Mouse (Mus musculus) intestine, embryonic 14.5 days (tissue): ENCODE data around the gene Pank1. TPM values are rescaled to one million over a fixed set of nuclear protein-coding genes. Genes with fewer than 3 reads are reported as not detected.
A peak's percentile ranks its signal among the peaks of the same experiment; 100 is the strongest.

Experiments used
- ATAC-seq: fragments of 200-750 bp; cut with Nextera tagmentation; replicated peaks from 2 replicates; pipeline ENCODE4 v1.8.0; 2017; ENCODE audit warnings: low read depth, moderate number of reproducible peaks, moderate TSS enrichment, moderate library complexity; ENCODE audit not compliant: low FRiP score, low TSS enrichment
- DNase-seq: peaks from one replicate; pipeline ENCODE4 v3.0.0-alpha.2; 2018; ENCODE audit warnings: low spot score
- H3K27ac ChIP-seq: fragments of 300-500 bp; sonication (generic); 2 replicates; pipeline ENCODE4 v1.5.1; 2014; ENCODE audit warnings: low read depth, mild to moderate bottlenecking, control low read depth
- H3K27me3 ChIP-seq: fragments of 300-500 bp; sonication (generic); replicated peaks from 2 replicates; pipeline ENCODE4 v1.6.1; 2014; ENCODE audit warnings: low read length, control low read depth; ENCODE audit not compliant: control insufficient read depth, insufficient read depth
- H3K36me3 ChIP-seq: fragments of 300-500 bp; sonication (generic); 2 replicates; pipeline ENCODE4 v1.6.1; 2014; ENCODE audit warnings: low read length, control low read depth; ENCODE audit not compliant: control insufficient read depth, insufficient read depth
- H3K4me1 ChIP-seq: fragments of 300-500 bp; sonication (generic); replicated peaks from 2 replicates; pipeline ENCODE4 v1.6.1; 2014; ENCODE audit warnings: low read length, control low read depth, mixed read lengths; ENCODE audit not compliant: control insufficient read depth, insufficient read depth
- H3K4me2 ChIP-seq: fragments of 300-500 bp; sonication (generic); 2 replicates; pipeline ENCODE4 v1.6.1; 2014; ENCODE audit warnings: low read length
- H3K4me3 ChIP-seq: fragments of 300-500 bp; sonication (generic); 2 replicates; pipeline ENCODE4 v1.5.1; 2014; ENCODE audit warnings: low read depth, low read length, control low read depth, mixed read lengths
- H3K9ac ChIP-seq: fragments of 300-500 bp; sonication (generic); 2 replicates; pipeline ENCODE4 v1.6.1; 2014; ENCODE audit warnings: mild to moderate bottlenecking, low read length
- H3K9me3 ChIP-seq: fragments of 300-500 bp; sonication (generic); 2 replicates; pipeline ENCODE4 v1.6.1; 2016; ENCODE audit warnings: low read length, control low read depth; ENCODE audit not compliant: control insufficient read depth
- WGBS: fragments of 180-500 bp; shearing (Covaris S2); extraction: QIAGEN DNeasy Blood & Tissue Kit; methylation state at CpG from one replicate; pipeline ENCODE4 v1.1.7; 2014; 5-methylcytosine and 5-hydroxymethylcytosine counted together
- polyA plus RNA-seq: library from polyadenylated mRNA; unstranded; fragments of >200 nt; fragmentation: Nextera tagmentation; extraction: Ambion mirVana; gene quantifications from 2 replicates; pipeline ENCODE4 v1.2.1, GENCODE M21; 2014

The Pank1 gene
- polyA plus RNA-seq: 9.3 and 10.6 TPM in 2 replicates

DNA sequence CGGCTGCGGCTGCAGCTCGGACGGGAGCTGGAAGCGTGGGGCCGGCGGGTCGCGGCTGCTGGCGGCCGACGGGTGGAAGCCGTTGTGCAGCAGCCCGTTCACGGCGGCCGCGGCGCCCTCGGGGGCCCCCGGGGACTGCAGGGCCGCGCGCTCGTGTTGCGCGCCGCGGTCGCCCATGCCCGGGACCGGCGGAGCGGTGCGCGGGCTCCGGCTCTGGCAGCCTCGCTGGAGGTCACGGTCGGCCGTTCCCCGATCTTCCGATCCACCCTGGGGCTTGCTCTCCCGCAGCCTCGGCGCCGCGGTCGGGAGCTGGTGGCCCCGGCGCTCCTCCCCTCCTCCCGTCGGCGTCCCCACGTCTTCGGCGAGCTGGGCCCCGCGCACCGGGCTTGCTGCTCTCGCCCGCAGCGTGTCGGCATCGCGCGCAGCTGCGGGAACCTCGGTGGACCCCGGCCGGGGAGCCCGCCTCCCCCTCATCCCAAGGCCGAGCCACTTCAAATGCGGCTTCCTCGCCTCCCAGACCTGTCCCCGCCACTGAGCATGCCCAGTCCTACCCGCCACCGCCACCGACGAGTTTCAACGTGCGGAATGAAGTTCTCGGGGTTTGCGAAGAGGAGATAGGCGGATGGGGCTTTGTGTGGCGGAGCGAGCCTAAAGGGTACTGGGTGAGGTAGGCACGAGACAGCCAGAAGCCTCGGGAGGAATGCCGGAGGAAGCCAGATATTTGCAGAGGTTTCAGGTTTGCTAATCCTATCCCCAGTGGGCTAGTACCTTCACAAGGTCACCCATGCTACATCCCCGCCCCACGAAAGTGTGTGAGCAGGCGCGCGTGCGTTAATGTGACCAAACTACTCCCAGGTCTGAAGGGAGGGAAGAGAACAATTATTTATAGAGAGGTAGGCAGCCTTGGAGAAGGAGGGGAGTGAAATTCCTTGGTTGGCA, at the start of gene Pank1:
Pank1 (minus strand) TSS at position 853 of the 939 bp plus-strand sequence.
- H3K4me1 ChIP-seq: peaks cover 12% of the 10 kb centered on the region
- H3K36me3 ChIP-seq: no peaks in the 10 kb centered on the region
- peak within 1 kb of the TSS; percentile 74 for H3K4me2 ChIP-seq
- no peaks in the 10 kb centered on the region for H3K27me3 ChIP-seq
- peak within 1 kb of the TSS; percentile 96 for H3K27ac ChIP-seq
- H3K9me3 ChIP-seq: no peaks in the 10 kb centered on the region
- WGBS: under 1% methylated on average over 95 of the region's 96 CpGs
- H3K9ac ChIP-seq: peak within 1 kb of the TSS; percentile 95
- peak within 1 kb of the TSS; percentile 96 for H3K4me3 ChIP-seq
- DNase-seq (peak; percentile 89), ATAC-seq (peak; percentile 49)

DNA sequence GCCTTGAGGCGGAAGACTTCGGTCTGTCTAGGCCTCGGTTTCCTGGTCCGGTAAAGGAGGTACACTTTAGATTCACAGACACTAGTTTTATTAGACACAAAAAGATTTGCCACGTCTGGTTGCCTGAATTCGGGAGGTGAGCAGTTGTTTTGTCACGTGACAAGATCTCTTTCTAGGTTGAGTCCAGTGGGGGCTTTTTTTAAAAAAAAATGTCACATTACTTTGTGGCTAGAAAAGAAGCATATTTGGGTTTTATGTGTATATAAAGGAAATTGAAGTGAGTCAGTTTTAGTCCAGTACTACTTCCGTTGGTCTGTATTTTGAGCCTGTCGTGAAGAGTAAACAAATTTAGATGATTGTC, 43.3 kb upstream of the Pank1 start:
- Histone ChIP-seq H3K9ac (peak overlapping the region; percentile 71), H3K27ac (peak overlapping the region; percentile 34; the same call in 1 of the 2 replicates), H3K4me1 (no peaks in the 10 kb centered on the region), H3K27me3 (no peaks in the 10 kb centered on the region), H3K4me2 (peak overlapping the region; percentile 54), H3K9me3 (no peaks in the 10 kb centered on the region), H3K4me3 (peak overlapping the region; percentile 95), H3K36me3 (peaks cover 4% of the 10 kb centered on the region)
- ATAC-seq: no peak
- under 1% methylated on average over 9 of the region's 9 CpGs for WGBS
- DNase-seq: no peak

DNA sequence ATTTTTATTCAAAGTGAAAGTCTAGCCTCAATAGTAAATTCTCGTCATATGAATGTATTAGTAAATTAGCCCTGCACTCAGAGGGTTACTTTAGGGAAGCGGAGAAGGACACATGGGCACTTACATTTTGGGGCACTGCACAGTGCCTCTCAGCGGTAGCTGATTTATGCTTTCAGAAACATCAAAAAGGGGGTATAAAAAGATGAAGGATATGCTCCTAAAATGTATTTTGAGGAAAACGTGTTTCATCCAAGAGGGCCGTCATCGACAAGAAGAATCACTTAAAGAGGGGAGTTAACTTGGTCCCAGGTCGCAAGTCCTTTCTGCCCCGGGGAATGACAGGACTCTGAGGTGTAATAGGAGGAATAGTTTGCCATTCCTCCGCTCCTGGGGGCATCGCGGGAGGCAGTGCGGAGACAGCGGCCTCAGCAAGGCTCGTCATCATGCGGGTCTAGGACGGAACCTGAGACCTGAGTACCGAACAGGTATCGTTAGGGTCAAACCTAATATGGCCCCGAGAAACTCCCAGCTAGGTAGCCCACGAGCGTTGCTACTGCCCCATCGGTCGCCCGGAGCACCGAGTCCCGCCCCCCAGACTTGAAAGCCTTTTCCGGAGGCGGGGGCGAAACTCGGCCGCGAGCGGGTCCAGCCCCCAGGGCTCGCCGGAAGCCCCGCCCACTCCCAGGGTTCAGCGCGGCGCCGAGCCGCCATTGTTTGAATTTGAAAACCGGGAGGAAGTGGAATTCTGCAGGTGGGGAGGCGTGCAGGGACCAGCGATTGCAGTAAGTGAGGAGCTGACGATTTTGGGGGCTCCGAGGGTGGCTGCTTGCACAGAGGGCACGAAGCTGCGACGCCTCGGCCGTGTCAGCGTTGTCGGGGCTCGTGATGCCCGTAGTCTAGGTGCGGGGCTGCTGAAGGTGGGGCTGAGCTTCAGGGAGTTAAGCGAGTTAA, 42.7 kb upstream of the Pank1 start, which contains the start of gene Kif20b:
Kif20b (plus strand) TSS at position 710 of the 951 bp plus-strand sequence.
- Histone ChIP-seq H3K4me1 (no peaks in the 10 kb centered on the region), H3K9me3 (no peaks in the 10 kb centered on the region), H3K27me3 (no peaks in the 10 kb centered on the region), H3K4me2 (peak within 1 kb of the TSS; percentile 73), H3K36me3 (peaks cover 4% of the 10 kb centered on the region), H3K4me3 (peak within 1 kb of the TSS; percentile 95), H3K9ac (peak within 1 kb of the TSS; percentile 71), H3K27ac (peak within 1 kb of the TSS; percentile 34; the same call in 1 of the 2 replicates)
- peak; percentile 97 for DNase-seq
- under 1% methylated on average over 57 of the region's 57 CpGs for WGBS
- peak; percentile 94 for ATAC-seq

DNA sequence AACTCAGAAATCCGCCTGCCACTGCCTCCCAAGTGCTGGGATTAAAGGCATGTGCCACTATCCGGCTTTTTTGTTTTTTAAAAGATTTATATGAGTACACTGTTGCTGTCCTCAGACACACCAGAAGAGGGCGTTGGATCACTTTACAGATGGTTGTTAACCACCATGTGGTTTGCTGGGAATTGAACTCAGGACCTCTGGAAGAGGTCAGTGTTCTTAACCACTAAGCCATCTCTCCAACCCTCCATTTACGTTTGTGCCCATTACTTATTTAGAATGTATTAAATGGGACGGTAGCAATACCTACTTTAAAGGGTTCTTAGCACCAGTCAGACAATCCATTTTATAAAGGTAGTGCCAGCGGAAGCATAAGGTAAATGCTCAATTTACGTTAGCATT, 42.0 kb upstream of the Pank1 start:
- Histone ChIP-seq H3K4me3 (peak overlapping the region; percentile 95), H3K27me3 (no peaks in the 10 kb centered on the region), H3K4me2 (peak overlapping the region; percentile 73), H3K9me3 (no peaks in the 10 kb centered on the region), H3K36me3 (peaks cover 4% of the 10 kb centered on the region), H3K9ac (peak overlapping the region; percentile 71; the same call in 1 of the 2 replicates), H3K4me1 (no peaks in the 10 kb centered on the region), H3K27ac (no peak overlapping the region)
- WGBS: 18% methylated on average over 7 of the region's 7 CpGs
- DNase-seq (no peak), ATAC-seq (no peak)

DNA sequence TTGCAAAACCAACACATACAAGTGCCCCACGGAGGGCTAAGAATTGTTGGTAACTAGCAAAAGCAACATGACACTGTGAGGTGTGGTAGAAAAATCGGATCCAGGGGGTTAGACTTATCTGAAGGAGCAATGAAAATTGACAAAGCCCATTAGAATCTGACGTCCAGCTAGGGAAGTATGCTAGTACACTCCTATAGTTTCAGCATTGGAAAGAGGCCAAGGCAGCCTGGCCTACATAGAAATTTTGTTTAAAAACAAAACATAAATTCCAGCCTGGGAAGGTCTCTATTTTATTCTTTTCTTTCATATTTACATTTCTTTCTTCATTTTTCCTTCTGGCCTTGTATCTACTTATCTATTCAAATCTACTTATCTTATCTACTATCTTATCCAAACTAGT, 41.3 kb upstream of the Pank1 start:
- no peak overlapping the region for H3K4me3 ChIP-seq
- peaks cover 4% of the 10 kb centered on the region for H3K36me3 ChIP-seq
- H3K27ac ChIP-seq: no peak overlapping the region
- H3K9ac ChIP-seq: no peak overlapping the region
- no peak overlapping the region for H3K4me2 ChIP-seq
- DNase-seq (no peak), ATAC-seq (no peak)
- no peaks in the 10 kb centered on the region for H3K4me1 ChIP-seq
- no peaks in the 10 kb centered on the region for H3K27me3 ChIP-seq
- no peaks in the 10 kb centered on the region for H3K9me3 ChIP-seq
- 63% methylated on average over 3 of the region's 3 CpGs for WGBS

DNA sequence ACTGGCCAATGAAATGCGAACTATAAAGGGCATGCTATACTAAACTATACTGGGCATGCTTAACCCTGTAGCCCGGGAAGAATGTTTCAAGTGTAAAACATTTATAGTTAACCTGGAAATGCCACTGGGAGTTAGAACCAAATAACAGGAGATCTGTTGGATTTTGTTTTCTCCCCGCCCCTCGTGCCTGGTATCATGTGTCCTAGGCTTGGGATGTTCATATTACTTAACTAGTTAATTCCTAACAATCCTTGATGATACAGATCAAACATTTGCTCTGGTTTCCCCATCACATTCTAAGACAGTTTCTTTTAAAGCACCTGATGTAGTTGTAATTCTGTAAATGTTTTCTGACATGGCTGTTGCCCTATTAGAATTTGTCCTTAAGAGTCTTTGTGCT, 40.8 kb upstream of the Pank1 start:
- H3K9me3 ChIP-seq: no peaks in the 10 kb centered on the region
- H3K36me3 ChIP-seq: peaks cover under 1% of the 10 kb centered on the region
- ATAC-seq: no peak
- no peaks in the 10 kb centered on the region for H3K27me3 ChIP-seq
- DNase-seq: no peak
- no peaks in the 10 kb centered on the region for H3K4me1 ChIP-seq
- no peak overlapping the region for H3K9ac ChIP-seq
- H3K4me3 ChIP-seq: no peak overlapping the region
- 89% methylated on average over 4 of the region's 4 CpGs for WGBS
- H3K4me2 ChIP-seq: no peak overlapping the region
- H3K27ac ChIP-seq: no peak overlapping the region

DNA sequence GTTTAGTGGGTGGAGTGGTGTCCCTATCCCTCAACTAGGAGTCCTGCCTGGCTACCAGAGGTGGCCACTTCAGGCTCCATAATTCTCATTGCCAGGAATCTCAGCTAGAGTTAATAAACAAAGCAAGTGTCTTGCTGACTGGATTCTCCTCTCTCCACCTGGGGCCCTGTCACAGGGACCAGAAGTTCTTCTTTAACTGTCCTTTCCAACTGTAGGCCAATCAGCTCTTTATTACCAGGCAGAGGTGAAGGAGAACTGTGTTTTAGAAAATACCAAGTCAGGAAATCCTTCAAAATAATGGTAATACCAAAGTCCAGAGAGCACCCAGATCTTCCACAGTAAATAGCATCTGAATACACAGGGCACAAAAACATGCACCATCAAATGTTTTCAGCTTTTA, 33.1 kb upstream of the Pank1 start:
- Histone ChIP-seq H3K36me3 (no peaks in the 10 kb centered on the region), H3K4me2 (no peak overlapping the region), H3K4me1 (no peaks in the 10 kb centered on the region), H3K4me3 (no peak overlapping the region), H3K9ac (no peak overlapping the region), H3K27ac (no peak overlapping the region), H3K9me3 (no peaks in the 10 kb centered on the region), H3K27me3 (no peaks in the 10 kb centered on the region)
- ATAC-seq (no peak), DNase-seq (no peak)

DNA sequence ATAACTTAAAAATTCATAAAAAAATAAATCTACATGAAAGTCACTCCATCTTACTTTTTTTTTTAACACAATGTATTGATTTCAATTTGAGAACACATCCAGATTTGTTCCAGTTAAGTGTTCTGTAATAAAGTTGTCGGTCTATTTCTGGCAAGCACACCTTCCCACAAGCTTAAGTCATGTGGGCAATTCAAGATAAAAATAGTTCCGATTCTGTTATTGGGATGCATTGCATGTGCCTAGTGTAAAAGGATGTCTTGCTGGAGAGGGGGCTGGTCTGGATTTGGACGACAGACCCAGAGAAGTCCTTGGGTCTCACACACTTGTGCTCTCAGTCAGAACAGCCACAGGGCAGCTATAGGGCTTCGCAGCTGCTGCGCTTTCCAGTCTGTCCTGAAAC, 27.5 kb upstream of the Pank1 start:
- no peak overlapping the region for H3K9ac ChIP-seq
- H3K36me3 ChIP-seq: no peaks in the 10 kb centered on the region
- no peaks in the 10 kb centered on the region for H3K4me1 ChIP-seq
- 83% methylated on average over 5 of the region's 5 CpGs for WGBS
- H3K9me3 ChIP-seq: no peaks in the 10 kb centered on the region
- no peak overlapping the region for H3K27ac ChIP-seq
- H3K4me2 ChIP-seq: no peak overlapping the region
- no peak overlapping the region for H3K4me3 ChIP-seq
- no peak for ATAC-seq
- DNase-seq: no peak
- no peaks in the 10 kb centered on the region for H3K27me3 ChIP-seq
